Mouse (Mus musculus) cerebellum, adult 2 months (tissue): Measurements from ENCODE around the gene Cep128.

Experiments used
- CTCF ChIP-seq: fragments of 200-500 bp; IDR thresholded peaks from 2 replicates; pipeline ENCODE4 v1.5.1; 2011; ENCODE audit warnings: low read depth, mild to moderate bottlenecking, control low read depth, low read length, moderate library complexity, borderline replicate concordance; ENCODE audit not compliant: insufficient read depth
- POLR2A ChIP-seq: fragments of 200-500 bp; IDR thresholded peaks from 2 replicates; pipeline ENCODE4 v1.6.1; 2011; ENCODE audit warnings: low read length, control low read depth, borderline replicate concordance; ENCODE audit not compliant: insufficient read depth

DNA sequence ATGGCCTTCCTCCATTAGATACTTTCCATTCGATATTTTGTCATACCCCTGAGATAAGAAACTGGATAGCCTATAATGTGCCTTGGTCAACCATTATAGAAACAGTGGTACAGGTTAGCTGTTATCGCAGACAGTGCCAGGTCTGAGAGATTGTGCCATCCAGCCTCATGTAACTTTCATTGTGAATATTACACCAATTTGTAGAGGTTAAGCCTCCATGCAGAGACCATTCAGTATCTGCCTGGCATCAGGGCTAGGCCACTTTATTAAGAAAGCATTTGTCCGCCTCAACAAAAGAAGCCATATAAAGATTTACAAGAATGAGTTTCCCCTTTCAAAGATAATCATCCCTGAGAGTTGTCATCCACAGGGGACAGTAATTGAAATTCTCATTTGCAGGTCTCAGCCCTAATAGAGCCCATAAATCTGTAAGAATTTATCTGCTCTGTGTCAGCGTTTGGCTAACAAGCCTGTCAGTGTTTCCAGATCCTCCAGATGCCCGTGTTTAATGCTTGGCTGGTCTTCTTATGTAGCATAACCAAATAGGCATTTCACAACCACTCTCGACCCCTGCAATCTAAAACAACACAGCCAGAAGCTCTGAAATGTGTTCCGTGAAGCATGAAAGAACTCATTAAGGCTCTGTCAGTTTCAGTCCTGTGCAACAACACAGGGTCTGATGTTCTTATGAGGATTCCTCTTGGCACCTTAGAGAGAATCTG lies 28.4 kb upstream of the Cep128 start:
- TF ChIP-seq CTCF, result no peak
- TF ChIP-seq POLR2A, result no peak
